Mouse (Mus musculus): ENCODE measurements at regions not wholly inside any gene's neighbourhood (a gene's known extent, or its start where the extent isn't known, plus 50 kb on each side); places are given as distances from the start of the nearest gene placed in this dataset.

DNA sequence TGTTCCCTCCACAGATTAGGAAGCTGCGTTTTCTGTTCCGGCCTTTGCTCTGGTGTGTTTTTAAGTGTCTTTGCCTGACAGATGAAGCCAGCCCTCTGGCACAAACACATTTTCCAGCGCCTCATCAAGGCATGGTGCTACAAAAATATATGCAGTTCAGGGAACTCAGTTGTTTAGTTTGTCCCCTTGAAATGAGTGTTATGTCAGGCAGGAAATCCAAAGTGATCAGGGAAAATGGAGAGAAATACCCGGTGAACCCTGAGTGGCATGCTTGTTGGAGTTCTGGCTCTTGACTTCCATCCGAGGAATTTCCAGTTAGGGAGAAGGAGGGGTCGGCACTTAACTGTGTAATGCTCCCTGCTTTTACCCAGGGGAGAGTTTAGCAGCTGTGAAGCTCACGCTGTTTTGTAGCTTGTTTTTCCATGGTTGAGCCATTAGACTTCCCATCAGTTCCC lies 304.9 kb downstream of the Glrx3 start:
- TF ChIP-seq GATA1 (IDR thresholded peaks at IDR 0.05; ENCODE audit: low read length) (no peak), TAL1 (IDR thresholded peaks at IDR 0.05; ENCODE audit: low read length) (no peak)
